Mouse (Mus musculus): Measurements from ENCODE around the gene Ctsh.

The Ctsh gene

DNA sequence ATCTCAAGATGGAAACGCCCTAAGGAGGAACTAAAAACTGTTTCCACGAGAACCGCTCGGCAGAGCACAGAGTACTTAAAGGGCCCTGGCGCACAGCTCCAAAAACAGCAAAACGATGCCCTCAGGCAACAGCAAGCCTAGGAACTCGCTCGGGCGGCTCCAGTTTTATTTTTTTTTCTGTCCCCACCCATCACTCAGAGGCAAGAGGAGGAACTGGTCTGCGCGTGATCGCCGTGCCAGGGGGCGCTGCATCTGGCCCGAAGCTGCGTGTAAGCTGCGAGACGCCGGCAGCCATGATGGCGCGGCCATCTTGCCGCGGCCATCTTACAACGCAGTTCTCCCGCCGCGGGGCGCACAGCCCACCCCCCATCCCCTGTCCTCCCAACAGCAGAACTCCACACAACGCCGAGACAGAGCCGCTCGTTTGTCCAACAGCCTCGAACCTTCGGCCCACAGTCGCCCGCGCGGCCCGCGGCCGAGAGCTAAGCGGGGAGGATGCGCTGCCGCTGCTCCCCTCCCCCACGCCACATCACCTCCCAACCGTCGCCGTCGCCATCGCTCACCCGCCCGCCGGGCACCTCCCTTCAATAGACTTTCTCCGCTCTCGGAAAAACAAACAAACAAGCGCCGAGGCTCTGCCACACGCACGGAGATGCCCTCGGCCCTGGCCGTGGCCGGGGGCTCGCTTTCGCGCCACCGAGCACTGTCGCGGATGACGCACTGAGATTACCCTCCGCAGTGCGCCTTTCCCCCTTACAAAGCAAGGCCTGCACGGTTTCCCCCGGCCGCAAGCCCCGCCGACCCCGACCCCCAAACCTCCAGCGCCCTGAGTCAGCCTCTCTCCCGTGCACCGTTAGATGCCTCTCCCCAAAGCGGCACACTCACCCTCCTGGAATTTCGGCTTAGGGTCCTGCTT, 60.0 kb downstream of the Ctsh start:
- peak; percentile 94 for DNase-seq

GRCm38 (mm10) chr9:90114567-90115307, 60.8 kb downstream of the Ctsh start, which contains the start of gene Morf4l1:
Morf4l1 (minus strand) TSS chr9:90114774.
- DNase-seq = peak; percentile 97

DNA sequence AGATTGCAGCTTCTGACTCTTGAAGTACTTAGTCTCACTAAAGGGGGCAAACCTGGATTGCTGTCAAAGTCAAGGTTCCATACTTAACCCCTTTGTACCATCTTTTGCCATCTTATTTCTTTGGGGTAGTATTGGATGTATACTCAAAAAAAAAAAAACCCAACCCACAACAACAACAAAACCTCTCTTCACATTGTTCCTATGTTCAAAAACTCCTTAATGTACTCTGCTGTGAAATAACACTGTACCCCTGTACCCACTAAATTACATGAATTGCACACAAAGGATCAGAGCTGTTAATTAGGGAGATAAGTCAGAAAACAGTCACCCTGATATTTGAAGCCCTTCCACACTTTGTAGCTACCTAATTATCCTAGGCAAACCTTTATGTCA, 61.4 kb downstream of the Ctsh start:
- no peak for DNase-seq

DNA sequence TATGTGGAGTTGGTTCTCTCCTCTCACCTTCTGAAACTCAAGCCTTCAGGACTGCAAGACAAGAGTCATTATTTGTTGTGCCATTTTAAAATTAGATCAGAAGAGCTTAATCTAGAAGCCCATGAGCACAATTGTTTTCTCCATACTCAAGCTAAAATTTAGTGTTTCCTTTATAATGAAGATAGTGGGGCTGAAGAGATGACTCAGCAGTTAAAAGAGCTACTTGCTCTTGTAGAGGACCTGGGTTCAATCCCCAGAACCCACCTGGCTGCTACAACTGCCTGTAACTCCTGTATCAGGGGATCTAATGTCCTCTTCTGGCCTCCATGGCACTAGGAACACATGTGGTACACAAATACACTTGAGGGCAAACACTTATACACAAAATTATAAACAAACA, 63.3 kb downstream of the Ctsh start:
- no peak for DNase-seq

DNA sequence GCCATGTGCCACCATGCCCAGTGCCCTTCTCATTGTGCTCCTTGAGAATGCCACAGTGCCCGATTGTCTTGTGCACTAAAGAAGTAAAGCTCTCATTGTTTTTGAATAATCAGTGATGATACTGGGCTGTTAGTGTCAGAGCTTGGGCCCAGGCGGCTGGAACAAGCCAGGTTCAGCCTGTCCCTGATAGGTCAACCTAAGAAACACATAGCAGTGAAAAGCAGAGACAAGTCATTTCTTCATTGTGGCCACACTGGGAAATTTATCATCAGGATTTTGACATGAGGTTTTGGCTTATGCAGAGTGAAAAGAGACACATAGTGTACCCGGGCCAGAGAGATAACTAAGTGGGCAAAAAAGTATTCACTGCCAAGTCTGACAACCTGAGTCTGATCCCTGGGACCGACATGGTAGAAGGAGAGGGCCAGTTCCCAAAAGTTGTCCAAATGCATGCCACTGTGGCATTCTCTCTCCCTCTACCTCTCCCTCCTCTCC, 68.3 kb downstream of the Ctsh start:
- no peak for DNase-seq

GRCm38 (mm10) chr9:90124156-90124872, 70.4 kb downstream of the Ctsh start:
- DNase-seq = no peak

GRCm38 (mm10) chr9:90124873-90125245, 70.9 kb downstream of the Ctsh start:
- DNase-seq = no peak
